Mouse (Mus musculus) C2C12 (cell line): ENCODE data around the gene Pmepa1.

Source experiments
- CEBPB ChIP-seq: IDR thresholded peaks from one replicate; pipeline ENCODE4 v1.6.1; 2011; ENCODE audit warnings: low read depth, mild to moderate bottlenecking, control low read depth, moderate library complexity
- CTCF ChIP-seq: IDR thresholded peaks from one replicate; pipeline ENCODE4 v1.5.1; 2011; ENCODE audit not compliant: control insufficient read depth, insufficient read depth, insufficient read length
- MAX ChIP-seq: IDR thresholded peaks from one replicate; pipeline ENCODE4 v1.6.1; 2011; ENCODE audit warnings: mild to moderate bottlenecking, control low read depth
- USF1 ChIP-seq: IDR thresholded peaks from one replicate; pipeline ENCODE4 v1.6.1; 2011; ENCODE audit warnings: low read depth, mild to moderate bottlenecking, control low read depth, moderate library complexity

DNA sequence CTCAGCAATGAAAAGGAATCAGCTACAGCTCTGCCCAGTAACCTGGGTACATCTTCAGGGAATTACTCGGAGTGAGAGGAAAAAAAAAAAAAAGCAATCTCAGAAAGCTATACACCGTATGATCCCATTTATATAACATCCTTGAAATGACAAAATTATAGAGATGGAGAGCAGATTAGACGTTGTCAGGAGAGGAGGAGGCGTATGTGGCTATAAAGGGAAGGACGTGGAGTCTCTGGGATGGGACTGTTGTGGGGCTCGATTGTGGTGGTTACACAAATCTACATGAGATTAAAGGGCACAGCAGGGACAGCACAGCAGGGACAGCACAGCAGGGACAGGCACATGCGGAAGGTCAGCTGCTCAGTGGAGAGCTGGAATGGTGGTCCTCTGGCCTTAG is 27.5 kb downstream of the Pmepa1 start:
- TF ChIP-seq CTCF (no peak), USF1 (no peak), CEBPB (no peak), MAX (no peak)
